Mouse (Mus musculus) embryonic facial prominence, embryonic 10.5 days (tissue): ENCODE measurements around the gene Tpm3. TPM values are rescaled to one million over a fixed set of nuclear protein-coding genes. Genes with fewer than 3 reads are reported as not detected.

Experiments
- DNase-seq: peaks from one replicate; pipeline ENCODE4 v3.0.0-alpha.2; 2017; ENCODE audit warnings: low spot score
- H3K27ac ChIP-seq: fragments of 300-500 bp; sonication (generic); replicated peaks from 2 replicates; pipeline ENCODE4 v1.5.1; 2016; ENCODE audit warnings: mild to moderate bottlenecking
- H3K27me3 ChIP-seq: fragments of 300-500 bp; sonication (generic); replicated peaks from 2 replicates; pipeline ENCODE4 v1.6.1; 2016; ENCODE audit warnings: low read depth, mild to moderate bottlenecking; ENCODE audit not compliant: poor library complexity, severe bottlenecking
- H3K36me3 ChIP-seq: fragments of 300-500 bp; sonication (generic); replicated peaks from 2 replicates; pipeline ENCODE4 v1.6.1; 2016; ENCODE audit warnings: mild to moderate bottlenecking, moderate library complexity
- H3K4me1 ChIP-seq: fragments of 300-500 bp; sonication (generic); 2 replicates; pipeline ENCODE4 v1.6.1; 2016
- H3K4me3 ChIP-seq: fragments of 300-500 bp; sonication (generic); 2 replicates; pipeline ENCODE4 v1.5.1; 2016; ENCODE audit warnings: mild to moderate bottlenecking, moderate library complexity
- H3K9me3 ChIP-seq: fragments of 300-500 bp; sonication (generic); 2 replicates; pipeline ENCODE4 v1.6.1; 2016; ENCODE audit warnings: mild to moderate bottlenecking
- WGBS: fragments of 180-500 bp; shearing (Covaris S2); methylation state at CpG from one replicate; pipeline ENCODE4 v1.1.7; 2016; 5-methylcytosine and 5-hydroxymethylcytosine counted together
- polyA plus RNA-seq: library from polyadenylated mRNA; unstranded; fragments of >200 nt; fragmentation: Nextera tagmentation; extraction: Ambion mirVana; gene quantifications from 2 replicates; pipeline ENCODE4 v1.2.1, GENCODE M21; 2016

Tpm3 gene
- 597 and 601 TPM in 2 replicates for polyA plus RNA-seq

- peaks cover 7% of the 10 kb centered on the region for H3K4me1 ChIP-seq
- WGBS, result 74% methylated on average over 4 of the region's 4 CpGs
- peaks cover 4% of the 10 kb centered on the region; the same call in 1 of the 2 replicates for H3K36me3 ChIP-seq
- H3K27me3 ChIP-seq, result no peaks in the 10 kb centered on the region
- H3K9me3 ChIP-seq, result no peaks in the 10 kb centered on the region
- no peak within 1 kb of the TSS for H3K4me3 ChIP-seq
- DNase-seq, result no peak
- H3K27ac ChIP-seq, result no peak within 1 kb of the TSS
These were observed at the start of gene Tpm3 for GRCm38 (mm10) chr3:90072294-90072693. Gene Tpm3, plus strand, starts transcription at chr3:90072649.

GRCm38 (mm10) chr3:90034653-90035052, 37.8 kb upstream of the Tpm3 start:
- 90% methylated on average over 2 of the region's 2 CpGs for WGBS

GRCm38 (mm10) chr3:90036263-90036662, 36.2 kb upstream of the Tpm3 start:
- Histone ChIP-seq H3K9me3 (no peaks in the 10 kb centered on the region), H3K27me3 (no peaks in the 10 kb centered on the region), H3K4me3 (no peak overlapping the region), H3K4me1 (no peaks in the 10 kb centered on the region), H3K27ac (no peak overlapping the region), H3K36me3 (peaks cover 100% of the 10 kb centered on the region)
- DNase-seq, result no peak
- 98% methylated on average over 1 of the region's 1 CpGs for whole genome bisulfite sequencing

More at GRCm38 (mm10) chr3:90034653-90035052, 37.8 kb upstream of the Tpm3 start:
- no peaks in the 10 kb centered on the region for H3K9me3 ChIP-seq
- no peak for DNase-seq
- peaks cover 100% of the 10 kb centered on the region for H3K36me3 ChIP-seq
- no peak overlapping the region for H3K27ac ChIP-seq
- no peaks in the 10 kb centered on the region for H3K4me1 ChIP-seq
- H3K4me3 ChIP-seq, result no peak overlapping the region
- H3K27me3 ChIP-seq, result no peaks in the 10 kb centered on the region

GRCm38 (mm10) chr3:90049691-90050090, 22.8 kb upstream of the Tpm3 start:
- WGBS, result 75% methylated on average over 3 of the region's 3 CpGs
- no peaks in the 10 kb centered on the region for H3K27me3 ChIP-seq
- no peak overlapping the region for H3K27ac ChIP-seq
- H3K4me3 ChIP-seq, result 0 out of 2 replicates have a peak overlapping the region, but pooled peaks have one; percentile 90
- peaks cover 45% of the 10 kb centered on the region for H3K36me3 ChIP-seq
- no peak for DNase-seq
- no peaks in the 10 kb centered on the region for H3K9me3 ChIP-seq
- peaks cover 27% of the 10 kb centered on the region for H3K4me1 ChIP-seq

GRCm38 (mm10) chr3:90051441-90052350, 20.8 kb upstream of the Tpm3 start, which contains the start of gene 4933434E20Rik:
Gene 4933434E20Rik, plus strand, starts transcription at chr3:90051636.
- DNase-seq, result peak; percentile 80
- peaks cover 45% of the 10 kb centered on the region for H3K36me3 ChIP-seq
- under 1% methylated on average over 43 of the region's 43 CpGs for WGBS
- no peaks in the 10 kb centered on the region for H3K27me3 ChIP-seq
- no peaks in the 10 kb centered on the region for H3K9me3 ChIP-seq
- peak within 1 kb of the TSS; percentile 90 for H3K4me3 ChIP-seq
- H3K4me1 ChIP-seq, result peaks cover 27% of the 10 kb centered on the region
- H3K27ac ChIP-seq, result peak within 1 kb of the TSS; percentile 98

GRCm38 (mm10) chr3:90052351-90053241, 19.9 kb upstream of the Tpm3 start, which contains the start of gene Ubap2l:
Gene Ubap2l, minus strand, starts transcription at chr3:90052628.
- Histone ChIP-seq H3K4me1 (peaks cover 27% of the 10 kb centered on the region), H3K27me3 (no peaks in the 10 kb centered on the region), H3K36me3 (peaks cover 45% of the 10 kb centered on the region), H3K9me3 (no peaks in the 10 kb centered on the region), H3K4me3 (peak within 1 kb of the TSS; percentile 90), H3K27ac (peak within 1 kb of the TSS; percentile 98)
- under 1% methylated on average over 81 of the region's 81 CpGs for WGBS
- peak; percentile 100 for DNase-seq

- WGBS, result 92% methylated on average over 6 of the region's 6 CpGs
- Histone ChIP-seq H3K9me3 (no peaks in the 10 kb centered on the region), H3K27ac (no peak overlapping the region), H3K4me1 (no peaks in the 10 kb centered on the region), H3K36me3 (peaks cover 96% of the 10 kb centered on the region), H3K4me3 (no peak overlapping the region), H3K27me3 (no peaks in the 10 kb centered on the region)
- no peak for DNase-seq
These were observed 10.9 kb upstream of the Tpm3 start for GRCm38 (mm10) chr3:90061549-90061948.

- DNase-seq, result no peak
- Histone ChIP-seq H3K4me3 (no peak overlapping the region), H3K9me3 (no peaks in the 10 kb centered on the region), H3K36me3 (peaks cover 90% of the 10 kb centered on the region), H3K27ac (no peak overlapping the region), H3K4me1 (no peaks in the 10 kb centered on the region), H3K27me3 (no peaks in the 10 kb centered on the region)
- 75% methylated on average over 2 of the region's 2 CpGs for WGBS
These were observed 9.9 kb upstream of the Tpm3 start for GRCm38 (mm10) chr3:90062539-90062938.

- H3K4me1 ChIP-seq, result no peaks in the 10 kb centered on the region
- H3K4me3 ChIP-seq, result no peak overlapping the region
- no peak overlapping the region for H3K27ac ChIP-seq
- no peaks in the 10 kb centered on the region for H3K27me3 ChIP-seq
- DNase-seq, result no peak
- H3K36me3 ChIP-seq, result peaks cover 78% of the 10 kb centered on the region
- WGBS, result 81% methylated on average over 3 of the region's 3 CpGs
- no peaks in the 10 kb centered on the region for H3K9me3 ChIP-seq
These were observed 8.1 kb upstream of the Tpm3 start for GRCm38 (mm10) chr3:90064383-90064782.

GRCm38 (mm10) chr3:90065553-90065952, 6.9 kb upstream of the Tpm3 start:
- peak; percentile 53 for DNase-seq
- Histone ChIP-seq H3K4me1 (no peaks in the 10 kb centered on the region), H3K36me3 (peaks cover 67% of the 10 kb centered on the region), H3K4me3 (no peak overlapping the region), H3K27ac (no peak overlapping the region), H3K9me3 (no peaks in the 10 kb centered on the region), H3K27me3 (no peaks in the 10 kb centered on the region)
- 65% methylated on average over 3 of the region's 3 CpGs for WGBS

GRCm38 (mm10) chr3:90067851-90068250, 4.6 kb upstream of the Tpm3 start:
- 85% methylated on average over 4 of the region's 4 CpGs for WGBS
- no peak for DNase-seq
- Histone ChIP-seq H3K4me3 (no peak overlapping the region), H3K27ac (no peak overlapping the region), H3K9me3 (no peaks in the 10 kb centered on the region), H3K4me1 (no peaks in the 10 kb centered on the region), H3K36me3 (peaks cover 44% of the 10 kb centered on the region), H3K27me3 (no peaks in the 10 kb centered on the region)

GRCm38 (mm10) chr3:90069688-90070087, 2.8 kb upstream of the Tpm3 start:
- Histone ChIP-seq H3K36me3 (peaks cover 26% of the 10 kb centered on the region), H3K27me3 (no peaks in the 10 kb centered on the region), H3K27ac (no peak overlapping the region), H3K4me3 (no peak overlapping the region), H3K9me3 (no peaks in the 10 kb centered on the region), H3K4me1 (no peaks in the 10 kb centered on the region)
- no peak for DNase-seq
- WGBS, result 80% methylated on average over 7 of the region's 7 CpGs
